Mouse (Mus musculus) lung, postnatal 0 days (tissue): ENCODE results near the gene Hk3.

Experiments
- CTCF ChIP-seq: IDR thresholded peaks from 2 replicates; pipeline ENCODE4 v1.5.1; 2016; ENCODE audit warnings: antibody characterized with exemption, mild to moderate bottlenecking
- EP300 ChIP-seq: IDR thresholded peaks from 2 replicates; pipeline ENCODE4 v1.6.1; 2016; ENCODE audit warnings: antibody characterized with exemption, mild to moderate bottlenecking, control low read depth

GRCm38 (mm10) chr13:54975546-54975945 lies 45.6 kb downstream of the Hk3 start:
- TF ChIP-seq CTCF (no peak), EP300 (no peak)
